Mouse (Mus musculus) regulatory T cell (primary cell): Measurements from ENCODE around the gene Krtap4-7.
"Not testable (repeated sequence)": the region's sequence is repeated elsewhere in the genome, so short reads cannot be mapped to it uniquely, and the experiment has no call there.

Source experiments
- in situ Hi-C: fragments of 300-600 bp; cut with MboI, MseI; formaldehyde crosslinking; loops from one replicate; pipeline ENCODE4 v1.15.1; 2025; ENCODE audit warnings: high pct_unique_total_duplicates

The Krtap4-7 gene

GRCm38 (mm10) chr11:99597742-99598141 lies 46.1 kb downstream of the Krtap4-7 start, which contains the start of gene Krtap9-3:
Gene Krtap9-3 (minus strand): TSS chr11:99598105.
- in situ Hi-C loops = not testable (repeated sequence)
